Mouse (Mus musculus) left cerebral cortex, adult 11 months (tissue): ENCODE data around the gene Ttll11.

Experiments
- DNase-seq: peaks from one replicate; pipeline ENCODE4 v3.0.0; 2022; ENCODE audit warnings: low spot score

The Ttll11 gene

DNA sequence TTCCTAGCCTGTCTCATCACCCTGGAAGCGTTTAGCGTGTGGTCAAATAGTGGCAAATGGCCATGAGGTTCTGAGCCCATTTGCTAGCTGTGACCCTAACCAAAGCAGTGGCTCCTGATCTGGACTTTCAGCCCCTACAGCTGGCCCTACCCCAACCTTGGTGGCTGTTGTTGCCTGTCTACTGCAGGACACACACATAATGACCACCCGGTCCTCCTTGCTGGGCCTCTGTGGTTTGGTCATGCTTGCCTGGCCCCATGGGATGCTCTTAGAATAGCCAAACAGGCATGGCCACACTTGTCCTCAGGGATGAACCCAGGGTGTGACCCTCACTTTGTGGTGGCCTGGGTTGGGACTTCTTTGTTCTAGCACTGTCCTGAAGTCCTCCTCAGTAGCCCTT lies 80.0 kb downstream of the Ttll11 start:
- DNase-seq, result no peak

DNA sequence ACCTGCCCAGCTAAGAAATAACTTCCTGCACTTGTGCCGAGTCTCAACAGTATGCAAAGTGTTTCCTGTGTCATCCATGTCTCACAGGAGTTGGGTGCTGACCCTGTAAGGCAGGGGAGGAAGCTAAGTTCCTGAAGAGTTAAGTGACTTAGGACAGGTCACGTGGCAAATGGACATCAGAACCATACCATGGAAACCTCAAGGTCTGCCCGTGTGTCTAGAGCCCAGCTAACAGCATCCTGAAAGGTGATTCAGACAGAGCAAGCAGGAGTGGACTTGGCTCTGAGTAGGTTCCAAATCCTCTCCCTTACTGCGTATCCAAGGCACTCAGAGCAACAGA lies 80.6 kb downstream of the Ttll11 start:
- DNase-seq, result no peak

DNA sequence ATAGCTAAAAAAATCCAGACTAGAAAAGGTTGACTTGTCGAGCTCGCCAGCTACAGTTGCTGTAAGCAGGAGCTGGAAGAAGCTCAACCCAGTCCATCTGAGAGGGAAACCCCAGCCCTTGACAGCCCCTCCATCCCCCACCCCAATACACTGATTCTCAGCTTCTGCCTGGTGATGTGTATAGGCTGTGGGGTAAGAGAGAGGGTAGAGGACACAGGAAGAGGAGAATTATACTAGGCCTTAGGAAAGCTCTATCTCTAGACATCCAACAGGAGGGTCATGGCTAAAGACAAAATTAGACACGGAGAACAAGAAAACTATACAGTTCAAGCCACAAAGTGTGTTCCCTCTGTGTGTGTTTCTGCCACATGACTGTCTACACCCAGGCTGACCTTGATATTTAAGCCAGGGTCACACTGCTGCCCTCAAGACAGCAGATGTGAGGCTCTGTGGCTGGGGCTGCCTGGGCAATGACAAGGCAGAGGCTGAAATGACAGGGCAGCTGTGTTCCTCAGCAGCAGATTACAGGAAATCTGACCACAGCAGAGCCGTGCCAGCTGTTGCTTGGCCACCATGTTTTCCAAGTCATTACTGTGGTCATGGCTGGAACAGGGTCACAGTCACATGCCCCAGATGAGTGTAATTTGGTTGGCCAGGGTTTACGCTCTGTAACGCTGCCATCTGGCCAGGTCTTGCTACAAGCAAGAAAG lies 81.1 kb downstream of the Ttll11 start:
- DNase-seq, result no peak

DNA sequence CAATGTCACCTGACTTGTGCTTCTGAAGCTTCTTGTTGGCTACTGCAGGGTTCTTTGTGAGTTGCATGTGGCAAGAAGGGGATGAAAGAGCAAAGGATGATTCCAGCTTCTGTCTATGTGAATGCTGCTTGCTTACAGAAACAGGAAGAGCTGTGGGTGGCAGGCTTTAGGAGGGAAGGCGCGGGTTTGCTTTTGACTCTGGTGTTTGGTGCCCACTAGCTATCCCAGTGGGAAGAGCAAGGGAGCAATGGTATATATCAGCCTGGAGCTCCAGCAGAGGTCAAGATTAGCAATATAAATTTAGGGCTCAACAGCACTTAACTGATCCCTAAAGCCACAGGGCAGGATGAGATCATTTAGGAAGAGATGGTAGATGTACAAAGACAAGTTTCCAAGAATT lies 82.6 kb downstream of the Ttll11 start:
- DNase-seq, result no peak

DNA sequence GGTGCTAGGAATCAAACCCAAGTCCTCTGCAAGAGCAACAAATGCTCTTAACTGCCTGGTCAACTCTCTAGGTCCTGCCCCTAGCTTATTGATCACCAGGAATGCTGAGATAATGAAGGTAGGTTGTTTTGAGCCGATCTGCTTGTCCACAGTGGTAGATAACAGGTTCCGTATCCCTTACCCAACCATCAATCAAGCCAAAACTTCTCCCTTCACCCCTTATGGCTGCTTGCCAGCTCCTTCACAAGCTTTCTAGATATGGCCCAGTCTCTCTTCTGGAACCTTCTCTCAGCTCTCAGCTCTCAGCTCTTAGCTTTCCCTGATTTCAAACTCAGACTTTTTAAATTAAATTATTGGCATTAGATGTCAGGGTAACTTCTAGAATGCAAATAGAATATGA lies 85.2 kb downstream of the Ttll11 start:
- DNase-seq, result no peak

DNA sequence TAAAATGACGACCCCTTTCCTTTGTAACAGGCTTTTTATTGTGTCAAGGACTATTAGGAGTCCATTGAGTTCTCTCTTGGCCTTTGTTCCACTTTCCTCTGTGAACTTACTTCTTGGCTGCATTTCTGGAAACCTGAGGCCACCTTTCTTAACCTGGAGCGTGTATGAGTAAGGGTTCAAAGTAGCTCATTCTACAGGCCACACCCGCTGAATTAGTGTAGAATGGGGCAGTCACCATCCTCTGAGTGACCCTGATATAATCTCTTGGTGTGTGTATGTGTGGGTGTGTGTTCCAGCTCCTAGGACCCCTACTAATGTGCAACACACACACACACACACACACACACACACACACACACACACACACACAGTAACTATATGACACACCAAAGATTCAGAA lies 89.1 kb downstream of the Ttll11 start:
- DNase-seq, result no peak

DNA sequence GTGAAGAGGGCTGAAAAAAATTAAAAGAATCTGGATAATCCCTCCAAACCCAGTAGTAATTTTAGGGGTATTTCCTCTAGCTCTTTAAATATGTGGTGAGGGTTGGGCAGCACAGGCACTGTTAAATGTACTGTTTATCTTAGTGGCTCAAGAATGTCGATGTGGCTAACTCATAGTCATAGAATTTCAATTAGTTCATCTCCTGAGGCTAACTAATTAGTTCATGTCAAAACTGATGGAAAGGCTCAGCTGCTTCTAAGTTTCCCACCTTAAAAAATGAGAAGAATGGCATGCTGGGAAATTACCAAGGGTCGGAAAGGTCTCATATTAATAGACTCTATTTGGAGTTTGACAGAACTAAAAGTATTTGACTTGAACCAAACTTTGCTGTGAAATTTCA lies 89.9 kb downstream of the Ttll11 start:
- DNase-seq, result no peak

DNA sequence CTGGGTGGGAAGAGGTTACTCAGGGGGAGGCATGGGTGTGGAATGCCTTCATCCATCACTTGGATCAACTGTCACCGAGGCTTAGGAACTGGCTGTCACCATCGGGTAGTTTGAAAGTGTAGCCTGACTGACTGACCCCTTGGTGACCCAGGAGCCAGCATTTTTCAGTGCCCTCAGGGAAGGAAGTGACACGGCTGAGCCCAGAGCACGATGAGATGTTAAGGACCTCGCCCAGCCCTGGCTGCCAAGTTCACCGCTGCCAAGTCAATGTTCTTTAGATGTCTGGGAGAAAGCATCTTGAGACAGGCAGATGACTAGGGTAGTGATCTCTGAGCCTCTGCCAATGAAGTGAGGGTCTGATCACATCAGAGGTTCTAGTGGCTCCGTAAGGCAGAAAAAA lies 95.4 kb downstream of the Ttll11 start:
- no peak for DNase-seq

DNA sequence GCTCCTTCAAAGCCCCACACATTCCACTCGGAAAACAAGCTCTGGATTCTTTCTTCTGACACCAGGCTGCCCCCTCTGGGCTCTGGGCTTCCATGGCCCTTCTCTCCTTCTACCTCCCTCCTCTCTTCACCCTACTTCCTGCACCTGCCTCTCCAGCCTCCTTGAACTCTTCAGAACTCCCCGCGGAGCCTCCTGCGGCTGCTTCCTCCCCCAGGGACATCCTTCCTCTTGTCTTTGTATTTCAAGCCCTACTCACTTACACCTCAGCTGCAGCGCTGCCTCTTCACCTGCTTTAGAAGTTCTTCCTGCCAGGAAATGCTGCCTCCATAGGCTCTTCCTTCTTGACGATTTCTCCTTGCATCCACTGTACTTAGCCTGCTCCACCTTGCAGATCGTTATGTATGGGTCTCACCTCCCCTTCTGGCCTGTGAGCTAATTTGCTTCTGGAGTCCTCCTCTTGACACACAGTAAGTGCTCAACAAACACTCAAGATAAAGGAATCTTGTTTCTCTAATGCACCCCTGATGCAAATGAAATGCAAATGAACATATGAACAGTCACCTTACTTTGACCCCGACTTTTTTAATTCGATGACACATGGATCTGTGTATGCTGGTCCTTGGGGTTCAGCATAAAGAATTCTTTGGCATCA lies 97.3 kb downstream of the Ttll11 start:
- DNase-seq, result no peak

DNA sequence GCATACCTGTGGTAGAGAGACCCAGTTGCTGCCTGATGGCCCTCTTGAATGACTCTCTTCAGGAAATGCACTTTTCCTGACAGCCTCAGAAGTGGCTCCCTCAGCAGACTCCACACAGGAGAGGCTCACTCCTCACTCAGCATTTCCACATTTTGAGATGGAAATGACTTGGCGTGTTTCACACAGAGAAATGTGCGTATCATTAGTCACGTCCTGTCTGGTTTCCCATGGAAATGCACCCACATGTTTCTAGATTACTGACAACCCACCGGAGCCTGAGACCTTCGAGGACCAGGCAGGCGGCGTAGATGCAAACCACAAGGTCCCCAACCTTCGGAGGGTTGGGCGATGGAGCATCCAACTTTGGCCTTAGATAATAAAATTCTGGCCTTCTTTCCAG lies 97.8 kb downstream of the Ttll11 start:
- DNase-seq, result no peak

DNA sequence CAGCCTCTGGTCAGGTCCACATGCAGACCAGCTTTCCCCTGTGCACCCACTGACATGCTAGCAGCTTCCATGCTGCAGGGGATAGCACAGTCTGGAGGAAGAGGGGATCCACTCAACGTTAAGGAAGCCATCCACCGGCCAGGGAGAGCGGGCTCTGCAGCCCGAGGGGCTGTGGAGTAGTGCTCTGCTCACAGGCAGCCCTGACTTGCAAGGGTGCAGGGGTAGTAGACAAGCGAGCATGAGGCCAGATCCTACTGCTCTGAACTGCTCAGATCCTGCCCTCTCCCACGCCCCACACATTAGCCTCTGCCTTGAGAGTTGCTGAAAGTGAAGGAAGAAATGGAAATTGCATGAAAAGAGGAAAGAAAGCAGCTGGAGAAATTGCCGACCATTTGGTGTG lies 99.4 kb downstream of the Ttll11 start:
- no peak for DNase-seq

DNA sequence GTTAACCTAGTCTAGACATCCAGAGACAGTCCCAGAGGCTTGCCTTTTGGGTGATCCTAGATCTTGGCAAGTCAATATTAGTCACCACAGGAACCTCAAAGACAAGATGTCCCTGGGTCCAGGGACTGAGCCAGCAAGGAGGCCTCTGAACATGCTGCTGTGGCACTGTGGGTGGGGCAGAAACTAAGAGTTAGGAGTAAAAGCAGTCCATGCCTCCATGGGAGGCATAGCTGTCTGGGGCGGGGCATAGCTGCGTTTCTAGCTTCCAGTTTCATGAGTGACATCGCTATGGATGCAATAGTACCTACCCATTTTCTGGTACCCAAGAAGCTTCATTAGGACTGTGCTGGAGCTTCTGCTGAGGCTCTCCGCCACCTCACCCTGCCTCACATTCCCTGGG lies 99.8 kb downstream of the Ttll11 start:
- no peak for DNase-seq

DNA sequence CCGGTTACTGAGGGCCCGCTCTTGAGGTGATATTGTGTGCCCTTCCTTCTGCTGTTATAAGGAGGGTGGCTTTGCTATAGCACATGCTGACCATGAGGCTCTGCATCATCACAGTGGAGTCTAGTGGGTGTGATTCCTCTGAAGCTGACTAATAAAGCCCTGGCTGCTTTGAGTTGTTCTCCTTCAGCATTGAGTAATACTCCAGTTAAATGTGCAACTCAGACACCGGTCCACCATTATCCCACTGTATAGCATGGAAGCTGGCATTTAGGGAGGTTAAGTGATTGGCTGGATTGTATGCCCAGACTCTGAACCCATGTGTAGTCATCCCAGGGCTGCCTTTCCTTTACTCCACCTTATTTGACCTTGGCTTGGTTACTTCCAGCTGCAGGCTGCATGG lies 101.2 kb downstream of the Ttll11 start:
- no peak for DNase-seq

DNA sequence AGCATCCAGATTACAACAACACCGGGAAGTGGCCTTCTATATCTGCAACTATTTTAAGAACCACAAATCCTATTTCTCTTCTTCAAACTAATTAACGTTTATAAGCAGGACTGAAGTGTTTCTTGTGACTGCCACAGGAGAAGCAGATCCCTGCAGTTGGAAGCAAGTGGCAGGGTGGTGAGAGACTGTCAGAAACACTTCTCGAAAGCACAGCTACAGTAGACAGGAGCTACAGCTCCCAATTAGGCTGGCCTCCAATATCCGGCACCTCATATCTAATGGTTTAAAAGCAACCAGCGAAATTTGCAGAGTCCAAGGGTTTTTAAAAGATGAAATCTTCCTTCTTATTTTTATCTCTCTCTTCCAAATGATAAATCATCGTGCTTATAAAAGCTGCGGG lies 104.1 kb downstream of the Ttll11 start:
- no peak for DNase-seq

DNA sequence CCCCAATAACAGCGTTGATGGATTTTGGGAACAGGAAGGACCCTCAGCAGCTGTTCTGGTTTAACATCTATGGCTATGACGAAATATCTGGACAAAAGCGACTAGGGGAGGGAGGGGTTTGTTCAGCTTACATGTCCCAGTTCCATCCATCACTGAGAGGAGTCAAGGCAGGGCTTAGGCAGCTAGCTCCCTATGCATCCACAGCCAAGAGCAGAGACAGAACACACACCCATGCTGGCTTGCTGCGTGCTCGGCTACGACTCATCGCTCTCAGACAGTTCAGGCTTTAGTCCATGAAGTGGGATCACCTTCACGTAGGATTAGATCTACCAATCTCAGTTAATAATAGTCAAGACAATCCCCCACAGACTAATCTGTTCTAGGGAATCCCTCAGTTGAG lies 105.3 kb downstream of the Ttll11 start:
- no peak for DNase-seq

DNA sequence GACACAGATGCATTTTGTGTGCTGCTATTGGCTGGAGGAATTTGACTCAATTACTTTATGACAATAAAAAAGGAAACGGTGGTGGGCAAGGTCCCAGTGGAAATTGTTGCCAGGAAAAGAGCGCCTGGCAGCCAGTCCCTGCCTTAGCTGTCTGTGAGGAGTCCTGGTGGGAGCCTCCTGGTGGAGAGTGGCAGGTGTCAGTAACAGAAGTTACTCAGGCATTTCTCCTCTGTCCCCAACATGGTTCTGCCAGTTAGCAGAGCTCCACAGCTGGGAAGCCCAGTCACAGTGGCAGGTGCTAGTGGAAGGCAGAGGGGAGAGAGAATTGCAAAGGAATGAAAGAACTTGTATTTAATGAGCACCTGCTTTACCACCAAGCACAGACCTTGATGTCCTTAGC lies 110.5 kb downstream of the Ttll11 start:
- DNase-seq, result no peak

DNA sequence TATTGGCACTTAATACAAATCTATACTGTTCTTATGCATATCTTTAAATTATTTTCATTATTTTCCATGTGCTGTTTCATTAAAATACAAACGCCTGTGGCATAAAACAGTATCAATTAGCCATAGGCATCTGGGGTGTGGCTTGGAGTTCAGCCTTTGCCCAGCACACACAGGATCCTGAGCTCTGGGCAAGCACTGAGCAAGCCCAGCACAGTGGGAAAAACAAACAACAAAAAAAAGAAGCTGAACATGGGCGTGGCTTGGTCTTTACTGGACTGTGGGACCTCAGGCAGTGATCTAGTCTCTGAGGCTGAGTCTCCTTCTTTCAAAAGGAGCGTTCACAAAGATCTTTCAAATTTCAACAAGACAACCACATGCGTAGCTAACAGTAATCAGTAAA lies 116.4 kb downstream of the Ttll11 start:
- DNase-seq, result no peak

DNA sequence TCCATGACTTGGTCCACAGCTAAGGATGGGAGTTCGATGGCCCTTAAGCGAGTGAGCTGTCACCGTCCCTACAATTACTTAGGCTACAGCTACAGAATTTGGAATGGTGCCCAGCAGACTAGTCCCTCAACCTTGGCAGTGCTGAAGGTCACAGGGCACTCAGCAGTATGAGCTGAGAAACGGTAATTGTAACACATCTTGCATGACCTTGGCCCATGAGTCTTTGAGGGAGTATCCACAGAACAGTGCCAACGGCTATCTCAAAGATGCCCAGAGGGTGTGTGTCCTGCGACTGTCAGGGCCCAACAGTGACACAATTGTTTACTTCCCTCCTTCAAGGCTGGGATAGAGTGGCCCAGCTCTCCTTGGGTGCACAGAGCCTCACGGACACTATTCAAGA lies 118.5 kb downstream of the Ttll11 start:
- no peak for DNase-seq

DNA sequence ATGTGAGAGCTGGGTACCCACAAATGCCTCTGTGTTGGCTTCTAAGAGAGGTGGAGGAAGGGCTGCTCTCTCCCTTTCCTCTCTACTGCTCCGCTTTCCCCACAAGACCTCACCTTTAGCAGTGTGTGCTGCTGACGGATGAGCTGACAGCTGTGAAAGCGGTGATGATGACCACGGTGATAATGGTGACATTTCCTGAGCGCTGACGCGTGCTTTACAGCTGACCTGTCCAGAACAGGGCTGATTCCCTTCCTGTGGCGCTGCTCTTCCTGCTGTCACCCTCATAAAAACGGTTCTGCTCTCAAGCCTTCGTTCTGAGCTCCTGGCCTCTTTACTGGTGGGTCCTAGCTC lies 119.3 kb downstream of the Ttll11 start:
- no peak for DNase-seq

DNA sequence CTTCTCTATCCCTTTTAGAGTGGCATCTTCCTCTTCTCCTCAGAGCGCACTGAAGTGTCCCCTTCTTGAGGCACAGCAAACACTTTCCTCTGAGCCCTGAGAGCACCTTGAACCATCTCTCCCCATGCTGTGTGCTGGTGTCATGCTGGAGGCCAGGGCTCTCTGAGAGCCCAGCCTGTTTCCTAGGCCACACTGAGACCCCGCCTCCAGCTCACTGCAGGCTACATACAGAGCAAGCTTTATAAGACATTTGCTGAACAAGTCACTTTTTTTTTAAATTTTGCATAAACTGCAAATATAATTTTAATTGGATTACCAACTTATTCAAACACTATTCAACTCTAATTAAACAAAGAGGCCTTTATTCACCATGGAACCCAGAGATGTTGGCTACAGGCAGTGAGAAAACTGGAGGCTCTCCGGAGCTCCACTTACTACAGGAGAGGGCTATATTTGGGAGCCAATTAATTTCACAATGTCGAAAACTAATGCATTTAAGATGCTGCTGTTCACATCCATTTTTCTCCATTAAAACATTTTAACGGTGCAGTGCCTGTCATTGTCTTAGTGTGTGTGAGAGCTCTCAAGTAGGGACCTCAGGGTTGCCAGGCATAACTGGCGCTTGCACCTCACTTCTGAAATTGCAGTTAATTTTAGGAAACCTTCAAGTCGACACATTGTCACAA lies 119.9 kb downstream of the Ttll11 start:
- DNase-seq, result no peak

DNA sequence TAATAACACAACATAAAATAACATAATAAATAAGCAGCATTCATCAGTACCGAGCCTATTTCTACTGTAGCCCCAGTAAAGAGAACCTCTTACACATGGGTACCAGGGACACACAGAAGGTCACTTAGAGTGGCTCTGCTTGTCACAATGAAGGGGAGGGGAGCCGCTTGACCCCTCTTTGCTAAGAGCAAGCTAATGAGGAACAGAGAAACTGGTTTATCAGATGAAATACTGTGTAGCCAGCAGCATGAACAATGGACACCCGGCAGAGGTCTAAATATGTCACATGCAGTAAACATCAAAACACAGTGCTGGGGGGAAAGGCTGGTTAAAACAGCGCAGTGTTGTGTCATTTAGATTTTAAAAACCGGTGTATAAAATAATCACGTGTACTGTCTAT lies 121.4 kb downstream of the Ttll11 start:
- DNase-seq, result no peak

DNA sequence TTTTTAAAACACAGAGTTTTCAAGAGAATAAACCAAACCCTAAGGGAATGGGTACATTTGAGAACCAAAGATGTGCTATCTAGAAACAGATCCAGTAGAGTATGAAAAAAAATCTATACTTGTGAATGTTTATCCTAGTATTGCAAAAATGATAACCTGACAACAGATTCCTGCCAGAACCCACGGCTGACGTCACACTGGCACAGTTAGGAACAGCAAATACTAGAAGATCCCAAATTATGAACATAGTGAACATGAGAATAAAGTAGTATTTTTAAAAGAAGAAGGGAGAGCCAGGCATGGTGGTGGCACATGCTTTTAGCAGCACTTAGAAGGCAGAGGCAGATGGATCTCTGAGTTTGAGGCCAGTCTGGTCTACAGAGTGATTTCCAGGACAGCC lies 122.8 kb downstream of the Ttll11 start:
- no peak for DNase-seq

DNA sequence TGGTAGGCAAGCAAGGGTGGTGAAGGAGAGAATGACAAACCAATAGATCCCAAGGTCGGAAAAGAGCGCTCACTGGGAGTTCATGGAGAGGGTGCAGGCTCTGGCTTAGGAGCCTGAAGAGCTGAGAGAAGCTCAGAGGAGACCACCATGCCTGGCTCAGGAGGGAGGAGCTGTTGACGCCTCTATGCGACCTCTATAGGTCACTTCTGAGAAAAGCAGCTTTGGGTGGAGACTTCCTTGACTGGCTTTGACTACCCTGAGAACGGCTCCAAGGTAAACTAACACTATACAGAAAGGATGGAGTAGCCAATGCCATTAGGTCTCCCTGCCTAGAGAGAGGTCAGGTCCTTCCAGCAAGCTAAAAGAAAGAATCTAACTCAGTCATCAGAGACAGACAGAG lies 124.8 kb downstream of the Ttll11 start:
- DNase-seq, result no peak

DNA sequence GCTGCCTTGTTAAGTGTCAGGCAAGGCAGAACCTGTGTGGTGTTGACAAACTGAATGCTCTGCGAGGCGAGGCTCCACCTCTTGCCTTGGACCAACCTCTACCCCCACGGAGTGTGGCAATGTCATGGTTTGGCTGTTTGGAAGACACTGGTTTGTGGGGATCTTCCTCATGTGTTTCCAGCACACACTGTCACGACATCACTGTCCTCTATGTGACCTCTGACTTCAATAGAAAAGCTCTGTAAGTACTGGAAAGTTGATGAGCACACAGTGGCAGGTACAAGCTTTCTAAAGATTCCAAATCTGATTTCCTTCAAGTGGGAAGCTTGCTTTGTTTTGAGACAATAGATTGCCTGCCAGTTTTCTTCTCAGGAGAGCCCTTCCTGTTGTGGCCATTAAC lies 126.7 kb downstream of the Ttll11 start:
- no peak for DNase-seq
